In the genomic region with DNA sequence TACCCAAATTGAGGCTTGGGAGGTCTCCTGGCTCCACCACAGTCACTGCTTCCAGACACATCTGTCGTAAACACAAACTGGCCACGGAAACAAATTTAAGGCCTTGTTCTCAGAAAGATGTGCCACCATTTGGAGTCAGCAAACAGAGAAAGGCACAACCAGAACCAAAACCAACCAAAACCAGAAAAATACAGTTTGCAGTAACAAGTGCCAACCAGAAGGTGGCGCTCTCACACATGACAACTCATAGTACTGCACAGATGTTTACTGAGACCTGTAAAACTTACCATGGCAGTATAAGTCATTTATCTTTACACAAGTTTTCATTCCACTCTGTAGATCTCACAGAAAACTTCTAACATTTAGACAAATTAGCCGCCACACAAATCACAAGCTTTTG, we compare ENCODE assay signal across 17 mouse cellular contexts. TPM values are rescaled to one million over a fixed set of nuclear protein-coding genes. Genes with fewer than 3 reads are reported as not detected.
A peak's percentile ranks its signal among the peaks of the same experiment; 100 is the strongest.
DNase-seq lines count a peak whose midpoint lies in the region; ATAC-seq and TF ChIP-seq lines count a peak whose summit lies in the region.
"Had no signal": no experiment of that assay in that cellular context is flagged by ENCODE, and none has a peak within 500 bp of the region (broad histone marks: within the 10 kb centered on the region; RNA-seq: fewer than 3 reads in every experiment).

No protein-coding gene starts in this region.

- WGBS in intestine, postnatal 0 days: 57% methylated on average over 4 of the region's 4 CpGs
- 62% methylated on average over 4 of the region's 4 CpGs for WGBS in intestine, embryonic 16.5 days

- TF ChIP-seq CTCF in intestine, postnatal 0 days (IDR thresholded peaks at IDR 0.05; ENCODE audit: low read depth): peak; percentile 58

- no peaks in the 10 kb centered on the region for H3K4me1 ChIP-seq in intestine, postnatal 0 days (replicated peaks; ENCODE audit: control insufficient read depth, insufficient read depth, low read length)
- H3K4me1 ChIP-seq in intestine, embryonic 16.5 days (ENCODE audit: control insufficient read depth, insufficient read depth, low read length): no peaks in the 10 kb centered on the region
- H3K4me1 ChIP-seq: heart, embryonic 15.5 days; midbrain, embryonic 12.5 days had no signal

- no peak for ATAC-seq in intestine, postnatal 0 days
- ATAC-seq in intestine, embryonic 16.5 days: no peak
- ATAC-seq: inflammation-experienced regulatory T-cells, adult 6 months had no signal

- H3K4me3 ChIP-seq in intestine, postnatal 0 days (ENCODE audit: low read depth, low read length): no peak overlapping the region
- no peak overlapping the region for H3K4me3 ChIP-seq in intestine, embryonic 16.5 days (ENCODE audit: low read length)
- H3K4me3 ChIP-seq: forebrain, embryonic 12.5 days; heart, embryonic 15.5 days; midbrain, embryonic 12.5 days; neural tube, embryonic 12.5 days had no signal

- no peak overlapping the region for H3K9ac ChIP-seq in intestine, postnatal 0 days (ENCODE audit: low read depth, low read length)
- no peak overlapping the region for H3K9ac ChIP-seq in intestine, embryonic 16.5 days (ENCODE audit: low read depth, low read length)
- H3K9ac ChIP-seq: forebrain, embryonic 12.5 days; heart, embryonic 15.5 days; midbrain, embryonic 12.5 days; neural tube, embryonic 12.5 days had no signal

- H3K27ac ChIP-seq in intestine, postnatal 0 days (ENCODE audit: low read depth, low read length): no peak overlapping the region
- H3K27ac ChIP-seq in intestine, embryonic 16.5 days (ENCODE audit: low read length): no peak overlapping the region
- H3K27ac ChIP-seq: forebrain, embryonic 12.5 days; heart, embryonic 15.5 days; midbrain, embryonic 12.5 days; neural tube, embryonic 12.5 days had no signal

- DNase-seq in 3T3-L1 (ENCODE audit: low read depth, low spot score) (peak; percentile 35), adipocyte (ENCODE audit: low spot score) (peak; percentile 27)
- DNase-seq in CD4-positive helper T cell, adult 2 months (ENCODE audit: low read depth, low spot score): peak; percentile 29
- no peak for DNase-seq in ovary, postnatal 10 days (ENCODE audit: low spot score)
- DNase-seq in heart, postnatal 10 days: no peak
- no peak for DNase-seq in kidney, adult 11 months
- DNase-seq: cerebellum, adult 8-10 months; gastrocnemius, postnatal 10 days; left cerebral cortex, postnatal 4 days; lung, adult 2 months had no signal

- intact Hi-C loops in heart, postnatal 10 days (cut with DNase I): no loop called here

- 0 out of 2 replicates have a peak, but pooled peaks cover 9% of the 10 kb centered on the region for H3K9me3 ChIP-seq in intestine, postnatal 0 days (ENCODE audit: control insufficient read depth)
- peaks cover 9% of the 10 kb centered on the region for H3K9me3 ChIP-seq in intestine, embryonic 16.5 days (ENCODE audit: control insufficient read depth, low read length)

- no peaks in the 10 kb centered on the region for H3K27me3 ChIP-seq in intestine, postnatal 0 days (replicated peaks; ENCODE audit: control insufficient read depth, insufficient read depth, low read length)
- H3K27me3 ChIP-seq in intestine, embryonic 16.5 days (replicated peaks; ENCODE audit: control insufficient read depth, insufficient read depth, low read length): no peaks in the 10 kb centered on the region
- H3K27me3 ChIP-seq: forebrain, embryonic 12.5 days; heart, embryonic 15.5 days; midbrain, embryonic 12.5 days; neural tube, embryonic 12.5 days had no signal

- H3K36me3 ChIP-seq in intestine, postnatal 0 days (ENCODE audit: control insufficient read depth, insufficient read depth): no peaks in the 10 kb centered on the region
- H3K36me3 ChIP-seq in intestine, embryonic 16.5 days (ENCODE audit: control insufficient read depth, insufficient read depth, low read length): no peaks in the 10 kb centered on the region
- H3K36me3 ChIP-seq: forebrain, embryonic 12.5 days; heart, embryonic 15.5 days; midbrain, embryonic 12.5 days; neural tube, embryonic 12.5 days had no signal

- no peak overlapping the region for H3K4me2 ChIP-seq in intestine, postnatal 0 days (replicated peaks; ENCODE audit: low read depth)
- H3K4me2 ChIP-seq in intestine, embryonic 16.5 days (ENCODE audit: low read depth, low read length): no peak overlapping the region
- H3K4me2 ChIP-seq: forebrain, embryonic 12.5 days; heart, embryonic 15.5 days; midbrain, embryonic 12.5 days; neural tube, embryonic 12.5 days had no signal

RNA-seq across cellular contexts. Expression of a gene that starts 4.6 kb away (rescaled TPM):
- polyA plus RNA-seq in intestine, postnatal 0 days (2015; fragmentation: Nextera tagmentation; extraction: Ambion mirVana): 56.3 and 59.3 TPM in 2 replicates
- 42.5 and 45.5 TPM in 2 replicates for polyA plus RNA-seq in intestine, embryonic 16.5 days (2015; fragmentation: Nextera tagmentation; extraction: Ambion mirVana)
- total RNA-seq in heart, postnatal 10 days (2021): 10 to 100 TPM; 59.1 to 60.2 TPM

RNA-seq across cellular contexts. Expression of a gene that starts 11.6 kb away (rescaled TPM):
- 17.3 and 18.7 TPM in 2 replicates for polyA plus RNA-seq in intestine, postnatal 0 days (2015; fragmentation: Nextera tagmentation; extraction: Ambion mirVana)
- 59.5 and 62.6 TPM in 2 replicates for polyA plus RNA-seq in intestine, embryonic 16.5 days (2015; fragmentation: Nextera tagmentation; extraction: Ambion mirVana)
- total RNA-seq in heart, postnatal 10 days (2021): 1 to 10 TPM; 7.0 to 7.1 TPM

RNA-seq across cellular contexts. Expression of a gene that starts 33.1 kb away (rescaled TPM):
- 5.3 and 8.5 TPM in 2 replicates for polyA plus RNA-seq in intestine, postnatal 0 days (2015; fragmentation: Nextera tagmentation; extraction: Ambion mirVana)
- polyA plus RNA-seq in intestine, embryonic 16.5 days (2015; fragmentation: Nextera tagmentation; extraction: Ambion mirVana): 8.3 and 9.8 TPM in 2 replicates
- total RNA-seq in heart, postnatal 10 days (2021): 10 to 100 TPM; 19.7 to 24.1 TPM

RNA-seq across cellular contexts. Expression of a gene that starts 39.0 kb away (rescaled TPM):
- polyA plus RNA-seq in intestine, postnatal 0 days (2015; fragmentation: Nextera tagmentation; extraction: Ambion mirVana): 17.3 and 20.5 TPM in 2 replicates
- polyA plus RNA-seq in intestine, embryonic 16.5 days (2015; fragmentation: Nextera tagmentation; extraction: Ambion mirVana): 24.6 and 28.9 TPM in 2 replicates
- 10 to 100 TPM; 44.5 to 44.6 TPM for total RNA-seq in heart, postnatal 10 days (2021)

RNA-seq across cellular contexts. Expression of a gene that starts 42.3 kb away (rescaled TPM):
- polyA plus RNA-seq in intestine, postnatal 0 days (2015; fragmentation: Nextera tagmentation; extraction: Ambion mirVana): 2.6 and 2.8 TPM in 2 replicates
- polyA plus RNA-seq in intestine, embryonic 16.5 days (2015; fragmentation: Nextera tagmentation; extraction: Ambion mirVana): 3.3 and 3.7 TPM in 2 replicates
- 10 to 100 TPM; 25.7 to 26.7 TPM for total RNA-seq in heart, postnatal 10 days (2021)

Comparison
In these comparisons a context has a peak if more than half of its experiments do, and no peak if none do; other contexts are left out.
1. DNase-seq: peak in 3T3-L1 (single experiment), CD4-positive helper T cell, adult 2 months (single experiment) and adipocyte (single experiment); none in ovary, postnatal 10 days (single experiment), heart, postnatal 10 days (0 of 2) and kidney, adult 11 months (single experiment).